Mouse (Mus musculus) lung, postnatal 25 days (tissue): ENCODE measurements around the gene Hoxc8.

ENCODE experiments used
- DNase-seq: peaks from one replicate; pipeline ENCODE4 v3.0.0; 2022; ENCODE audit warnings: low spot score

Hoxc8 gene

DNA sequence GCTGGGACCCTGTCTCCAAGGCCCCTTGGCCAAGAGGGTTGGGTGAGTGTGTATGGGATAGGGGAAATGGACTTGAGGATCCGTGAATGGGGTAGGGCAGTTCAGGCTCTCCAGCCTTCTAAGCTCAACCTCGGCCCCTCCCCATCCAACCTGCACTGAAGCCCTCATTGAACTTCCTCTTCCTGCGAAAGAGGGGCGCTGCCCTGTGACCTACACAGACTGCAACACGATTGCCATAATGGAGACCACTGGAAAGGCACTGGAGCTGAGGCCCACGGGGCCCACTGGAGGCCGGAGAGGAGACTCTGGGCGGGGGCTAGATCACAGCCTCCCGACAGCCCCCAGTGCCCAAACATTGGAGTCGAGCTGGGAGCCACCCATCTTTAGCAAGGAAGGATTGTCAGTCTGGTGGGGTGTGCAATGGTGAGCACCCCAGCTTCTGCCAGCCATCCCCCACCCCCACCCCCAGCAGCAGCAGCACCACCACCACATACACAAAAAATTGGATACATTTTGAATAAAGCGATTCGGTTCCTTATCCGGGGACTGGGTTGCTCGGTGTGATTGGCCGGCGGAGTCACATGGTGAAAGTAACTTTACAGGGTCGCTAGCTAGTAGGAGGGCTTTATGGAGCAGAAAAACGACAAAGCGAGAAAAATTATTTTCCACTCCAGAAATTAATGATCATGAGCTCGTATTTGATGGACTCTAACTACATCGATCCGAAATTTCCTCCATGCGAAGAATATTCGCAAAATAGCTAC is 43.8 kb downstream of the Hoxc8 start:
- no peak for DNase-seq

GRCm38 (mm10) chr15:103034807-103035547 is 44.6 kb downstream of the Hoxc8 start:
- DNase-seq, result no peak

DNA sequence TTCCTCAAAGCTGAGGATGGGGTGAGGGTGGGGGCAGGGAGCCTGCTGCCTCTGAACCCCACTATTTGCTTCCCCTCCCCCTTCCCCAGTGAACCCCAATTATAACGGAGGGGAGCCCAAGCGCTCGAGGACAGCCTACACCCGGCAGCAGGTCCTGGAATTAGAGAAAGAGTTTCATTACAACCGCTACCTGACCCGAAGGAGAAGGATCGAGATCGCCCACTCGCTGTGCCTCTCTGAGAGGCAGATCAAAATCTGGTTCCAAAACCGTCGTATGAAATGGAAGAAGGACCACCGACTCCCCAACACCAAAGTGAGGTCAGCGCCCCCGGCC is 45.1 kb downstream of the Hoxc8 start:
- no peak for DNase-seq

DNA sequence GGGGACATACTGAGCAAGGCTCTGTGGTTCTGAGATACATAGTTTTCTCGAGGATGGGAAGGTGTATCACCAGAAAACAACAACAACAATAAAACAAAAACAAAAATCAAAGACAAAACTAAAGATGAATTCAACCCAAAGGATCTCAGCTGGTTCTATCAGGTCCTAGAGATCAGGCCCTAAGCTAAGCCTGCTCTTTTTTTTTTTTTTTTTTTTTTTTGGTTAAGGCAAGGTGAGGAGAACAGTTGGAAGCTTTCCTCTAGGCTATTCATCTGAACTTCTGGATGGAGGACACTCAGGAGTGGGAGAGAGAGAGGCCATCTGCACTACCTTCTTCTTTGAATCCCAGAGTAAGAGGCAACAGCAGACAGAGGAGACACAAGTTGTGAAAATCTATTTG is 47.2 kb downstream of the Hoxc8 start:
- DNase-seq, result no peak

- DNase-seq, result no peak
Observed at GRCm38 (mm10) chr15:103038701-103039480, 48.5 kb downstream of the Hoxc8 start.

GRCm38 (mm10) chr15:103039609-103040008 is 49.2 kb downstream of the Hoxc8 start:
- DNase-seq, result no peak

GRCm38 (mm10) chr15:103040601-103041000 is 50.2 kb downstream of the Hoxc8 start:
- no peak for DNase-seq

- no peak for DNase-seq
Observed at GRCm38 (mm10) chr15:103041613-103042012, 51.2 kb downstream of the Hoxc8 start.

GRCm38 (mm10) chr15:103042209-103042608 is 51.8 kb downstream of the Hoxc8 start:
- no peak for DNase-seq
